Mouse (Mus musculus) E14TG2a.4 (cell line): Measurements from ENCODE around the gene Gm49776.

ENCODE experiments used
- CTCF ChIP-seq: conservative IDR thresholded peaks from 2 replicates; pipeline ENCODE4 v1.5.1; 2014; ENCODE audit warnings: low read length
- POU5F1 ChIP-seq: IDR thresholded peaks from 2 replicates; pipeline ENCODE4 v1.6.1; 2014; ENCODE audit warnings: low read length, borderline replicate concordance

DNA sequence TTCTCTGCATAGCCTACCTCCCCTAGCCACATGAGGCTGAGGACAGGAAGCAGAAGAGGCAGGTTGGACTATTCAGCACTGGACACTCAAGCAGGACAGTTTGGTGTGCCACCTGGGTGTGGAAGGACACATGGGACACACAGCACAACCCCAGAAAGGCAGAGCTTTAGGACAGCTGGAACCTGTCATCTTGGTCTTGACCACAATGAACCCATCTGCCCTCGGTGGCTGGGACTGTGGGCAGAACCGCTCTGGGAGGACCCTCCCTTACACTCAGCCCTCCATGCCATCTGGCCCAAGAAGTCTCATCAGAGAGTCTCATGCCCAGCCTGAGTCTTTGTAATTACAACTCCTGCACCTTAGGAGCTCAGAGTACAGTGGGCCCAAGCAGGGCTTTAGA is 58.1 kb downstream of the Gm49776 start:
- TF ChIP-seq CTCF, result no peak
- no peak for TF ChIP-seq POU5F1
